Mouse (Mus musculus) ES-Bruce4 (cell line): ENCODE results near the gene Dcaf10. TPM values are rescaled to one million over a fixed set of nuclear protein-coding genes. Genes with fewer than 3 reads are reported as not detected.
"Not testable (repeated sequence)": the region's sequence is repeated elsewhere in the genome, so short reads cannot be mapped to it uniquely, and the experiment has no call there.

Experiments used
- H3K27ac ChIP-seq: 2 replicates; pipeline ENCODE4 v1.5.1; 2012; ENCODE audit warnings: low read length, inconsistent platforms; ENCODE audit not compliant: insufficient read depth
- H3K27me3 ChIP-seq: 2 replicates; pipeline ENCODE4 v1.6.1; 2012; ENCODE audit warnings: mild to moderate bottlenecking, low read length, inconsistent platforms; ENCODE audit not compliant: control insufficient read depth, poor library complexity, insufficient read depth, severe bottlenecking
- H3K36me3 ChIP-seq: 2 replicates; pipeline ENCODE4 v1.6.1; 2012; ENCODE audit warnings: inconsistent platforms, mild to moderate bottlenecking, low read length, moderate library complexity; ENCODE audit not compliant: control insufficient read depth, poor library complexity, insufficient read depth, severe bottlenecking
- H3K4me1 ChIP-seq: one replicate; pipeline ENCODE4 v1.8.1; 2011; ENCODE audit warnings: low read length; ENCODE audit not compliant: control insufficient read depth, insufficient read depth
- H3K4me3 ChIP-seq: 2 replicates; pipeline ENCODE4 v1.5.1; 2011; ENCODE audit warnings: low read depth, mild to moderate bottlenecking, low read length
- H3K9ac ChIP-seq: 2 replicates; pipeline ENCODE4 v1.6.1; 2012; ENCODE audit warnings: low read depth, mild to moderate bottlenecking, inconsistent platforms; ENCODE audit not compliant: poor library complexity, severe bottlenecking
- H3K9me3 ChIP-seq: replicated peaks from 2 replicates; pipeline ENCODE4 v1.6.1; 2012; ENCODE audit warnings: mild to moderate bottlenecking, low read length, inconsistent platforms; ENCODE audit not compliant: control insufficient read depth, poor library complexity, insufficient read depth, severe bottlenecking
- CTCF ChIP-seq: IDR thresholded peaks from one replicate; pipeline ENCODE4 v1.8.1; 2011; ENCODE audit warnings: low read depth, low read length
- EP300 ChIP-seq: IDR thresholded peaks from 2 replicates; pipeline ENCODE4 v1.6.1; 2011; ENCODE audit warnings: low read depth, low read length; ENCODE audit not compliant: insufficient read depth
- POLR2A ChIP-seq: IDR thresholded peaks from one replicate; pipeline ENCODE4 v1.8.1; 2011; ENCODE audit warnings: low read length; ENCODE audit not compliant: insufficient read depth
- polyA plus RNA-seq: library from polyadenylated mRNA; stranded (reverse); fragments of >200 nt; gene quantifications from 2 replicates; pipeline ENCODE4 v1.2.4, GENCODE M21; 2011; ENCODE audit warnings: low read depth; ENCODE audit not compliant: missing spikeins, insufficient read depth, insufficient read length

Gene Dcaf10
- polyA plus RNA-seq, 1 experiment, result 12.1 TPM

DNA sequence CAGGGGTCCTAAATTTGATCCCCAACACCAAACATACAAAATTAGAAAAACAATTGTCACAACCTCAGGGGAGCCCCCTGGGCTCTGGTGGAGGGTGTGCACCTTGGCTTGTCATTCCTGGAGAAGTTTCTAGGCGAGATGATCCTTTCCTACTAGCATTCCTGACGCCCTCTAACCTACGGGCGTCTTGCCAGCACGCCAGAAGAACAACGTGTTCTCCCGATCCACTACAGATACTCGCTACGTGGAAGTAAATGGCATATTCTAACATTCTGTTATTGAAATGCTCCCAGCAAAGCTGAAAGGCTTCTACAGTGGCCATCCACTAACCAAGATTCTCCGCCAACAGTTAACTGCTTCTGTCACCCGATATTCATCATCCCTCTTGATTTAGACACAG lies 50.7 kb downstream of the Dcaf10 start:
- no peak overlapping the region for H3K27ac ChIP-seq
- TF ChIP-seq EP300 (no peak), CTCF (no peak), POLR2A (no peak)
- no peak overlapping the region for H3K4me3 ChIP-seq
- H3K9ac ChIP-seq, result no peak overlapping the region
- H3K27me3 ChIP-seq, result no peaks in the 10 kb centered on the region
- no peaks in the 10 kb centered on the region for H3K4me1 ChIP-seq
- no peaks in the 10 kb centered on the region for H3K36me3 ChIP-seq
- no peaks in the 10 kb centered on the region for H3K9me3 ChIP-seq

DNA sequence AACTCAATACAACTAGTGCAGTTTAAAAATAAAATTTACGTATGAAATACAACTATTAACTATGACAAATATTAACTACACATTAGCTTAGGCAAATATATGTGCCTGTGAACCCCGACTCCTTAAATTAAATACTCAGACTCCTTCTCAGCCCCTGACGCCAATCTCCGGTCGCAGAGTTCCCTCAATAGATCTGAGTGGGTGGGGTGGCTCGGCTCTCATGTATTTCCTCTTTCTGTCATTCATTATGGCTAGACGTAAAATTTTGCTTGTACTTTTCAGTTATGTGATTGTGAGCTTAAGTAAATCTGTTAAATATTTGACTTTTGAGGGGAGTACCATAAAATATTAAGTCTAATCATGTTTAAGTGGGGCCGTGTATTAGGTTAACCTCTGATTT lies 51.1 kb downstream of the Dcaf10 start:
- no peak overlapping the region for H3K9ac ChIP-seq
- no peaks in the 10 kb centered on the region for H3K4me1 ChIP-seq
- no peak overlapping the region for H3K27ac ChIP-seq
- H3K36me3 ChIP-seq, result 0 out of 2 replicates have a peak, but pooled peaks cover 3% of the 10 kb centered on the region
- TF ChIP-seq POLR2A (no peak), CTCF (no peak), EP300 (no peak)
- H3K27me3 ChIP-seq, result no peaks in the 10 kb centered on the region
- H3K4me3 ChIP-seq, result no peak overlapping the region
- H3K9me3 ChIP-seq, result no peaks in the 10 kb centered on the region

GRCm38 (mm10) chr4:45393658-45394057 lies 51.8 kb downstream of the Dcaf10 start:
- Histone ChIP-seq H3K4me3 (no peak overlapping the region), H3K27me3 (no peaks in the 10 kb centered on the region), H3K9ac (no peak overlapping the region), H3K36me3 (peaks cover 6% of the 10 kb centered on the region), H3K9me3 (no peaks in the 10 kb centered on the region), H3K4me1 (no peaks in the 10 kb centered on the region), H3K27ac (no peak overlapping the region)
- TF ChIP-seq POLR2A (no peak), CTCF (no peak), EP300 (no peak)

DNA sequence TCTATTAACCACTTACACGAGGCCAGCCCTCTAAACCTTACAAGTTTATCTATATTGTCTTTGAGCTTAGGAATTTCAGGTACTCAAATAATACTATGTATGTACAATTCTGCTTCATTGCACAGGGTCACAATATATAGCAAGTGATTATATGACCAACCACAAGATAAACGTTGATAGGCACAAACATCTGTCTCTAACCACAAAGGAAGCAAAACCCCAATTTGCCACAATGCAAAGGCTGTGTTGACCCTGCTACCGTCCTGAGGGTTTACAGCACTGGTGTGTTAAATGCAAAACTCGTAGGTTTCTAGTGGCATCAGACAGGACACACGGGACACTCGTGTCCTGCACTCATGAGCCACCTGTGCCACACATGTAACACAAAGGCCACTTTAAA lies 54.3 kb downstream of the Dcaf10 start:
- not testable (repeated sequence) for H3K27ac ChIP-seq, H3K9me3 ChIP-seq, H3K27me3 ChIP-seq, H3K4me3 ChIP-seq, H3K9ac ChIP-seq, H3K4me1 ChIP-seq
- H3K36me3 ChIP-seq, result peaks cover 15% of the 10 kb centered on the region

- not testable (repeated sequence) for H3K9ac ChIP-seq, H3K4me1 ChIP-seq, H3K4me3 ChIP-seq, H3K27me3 ChIP-seq, H3K27ac ChIP-seq, H3K9me3 ChIP-seq
- H3K36me3 ChIP-seq, result peaks cover 15% of the 10 kb centered on the region
Observed at GRCm38 (mm10) chr4:45398315-45398714, 56.4 kb downstream of the Dcaf10 start.

GRCm38 (mm10) chr4:45399421-45400210 lies 57.7 kb downstream of the Dcaf10 start:
- no peak for TF ChIP-seq POLR2A
- TF ChIP-seq EP300, result no peak
- no peak for TF ChIP-seq CTCF
- H3K4me3 ChIP-seq, result no peak overlapping the region
- H3K4me1 ChIP-seq, result no peaks in the 10 kb centered on the region
- H3K27ac ChIP-seq, result no peak overlapping the region
- H3K36me3 ChIP-seq, result peaks cover 18% of the 10 kb centered on the region
- H3K9me3 ChIP-seq, result no peaks in the 10 kb centered on the region
- H3K27me3 ChIP-seq, result no peaks in the 10 kb centered on the region
- no peak overlapping the region for H3K9ac ChIP-seq
